Mouse (Mus musculus) limb, embryonic 10.5 days (tissue): ENCODE data around the gene Otud3. TPM values are rescaled to one million over a fixed set of nuclear protein-coding genes. Genes with fewer than 3 reads are reported as not detected.
"Not testable (repeated sequence)": the region's sequence is repeated elsewhere in the genome, so short reads cannot be mapped to it uniquely, and the experiment has no call there.

Experiments
- DNase-seq: peaks from one replicate; pipeline ENCODE4 v3.0.0-alpha.2; 2017; ENCODE audit warnings: low spot score
- H3K27ac ChIP-seq: fragments of 300-500 bp; sonication (generic); 2 replicates; pipeline ENCODE4 v1.5.1; 2016; ENCODE audit warnings: mild to moderate bottlenecking
- H3K27me3 ChIP-seq: fragments of 300-500 bp; sonication (generic); 2 replicates; pipeline ENCODE4 v1.6.1; 2016; ENCODE audit warnings: low read depth, mild to moderate bottlenecking; ENCODE audit not compliant: poor library complexity, severe bottlenecking
- H3K36me3 ChIP-seq: fragments of 300-500 bp; sonication (generic); 2 replicates; pipeline ENCODE4 v1.6.1; 2016; ENCODE audit warnings: mild to moderate bottlenecking, moderate library complexity
- H3K4me1 ChIP-seq: fragments of 300-500 bp; sonication (generic); 2 replicates; pipeline ENCODE4 v1.6.1; 2016
- H3K4me3 ChIP-seq: fragments of 300-500 bp; sonication (generic); 2 replicates; pipeline ENCODE4 v1.5.1; 2016; ENCODE audit warnings: mild to moderate bottlenecking, moderate library complexity
- H3K9me3 ChIP-seq: fragments of 300-500 bp; sonication (generic); replicated peaks from 2 replicates; pipeline ENCODE4 v1.6.1; 2016; ENCODE audit warnings: mild to moderate bottlenecking
- WGBS: fragments of 180-500 bp; shearing (Covaris S2); methylation state at CpG from one replicate; pipeline ENCODE4 v1.1.7; 2016; 5-methylcytosine and 5-hydroxymethylcytosine counted together
- polyA plus RNA-seq: library from polyadenylated mRNA; unstranded; fragments of >200 nt; fragmentation: Nextera tagmentation; extraction: Ambion mirVana; gene quantifications from 2 replicates; pipeline ENCODE4 v1.2.1, GENCODE M21; 2016

Gene Otud3
- polyA plus RNA-seq, 1 experiment from 2014 or later = 3.8 TPM

DNA sequence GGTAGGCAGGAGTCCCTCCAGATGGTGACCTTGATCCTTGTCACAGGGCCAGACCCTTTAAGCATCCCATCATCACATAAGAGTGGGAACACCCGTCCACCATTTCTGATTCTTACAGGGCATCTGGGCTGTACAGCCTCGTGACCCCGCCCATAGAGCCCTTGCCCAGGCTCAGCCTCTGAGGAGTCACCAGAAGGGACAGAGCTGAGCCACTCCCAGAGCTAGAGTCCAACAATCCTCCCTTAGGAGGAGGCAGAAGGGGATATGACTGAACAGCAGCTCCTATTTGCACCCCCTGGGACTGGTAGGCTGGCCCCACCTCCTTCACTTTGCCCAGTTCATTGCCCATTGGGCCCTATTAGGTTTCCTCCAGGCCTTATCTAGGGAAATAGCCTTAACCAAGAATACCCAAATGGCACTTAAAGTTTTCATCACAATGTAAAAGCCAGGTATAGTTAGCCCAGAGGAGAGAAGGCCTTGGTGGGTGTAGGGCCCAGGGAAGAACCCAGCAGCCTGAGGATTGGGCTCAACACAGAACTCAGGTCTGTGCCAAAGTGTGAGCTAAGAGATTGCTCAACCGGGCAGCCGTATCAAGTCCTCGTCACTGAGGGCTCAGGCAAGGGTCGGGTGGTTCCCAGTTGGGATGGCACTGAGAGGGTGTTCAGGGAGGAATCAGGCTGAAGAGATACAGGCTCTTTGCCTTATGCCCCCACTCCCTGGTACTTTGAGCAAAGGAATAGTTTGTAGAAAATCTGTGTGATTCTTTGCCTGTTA is 32.7 kb downstream of the Otud3 start:
- Histone ChIP-seq H3K9me3 (no peaks in the 10 kb centered on the region), H3K36me3 (no peaks in the 10 kb centered on the region), H3K4me3 (no peak overlapping the region), H3K4me1 (peaks cover 34% of the 10 kb centered on the region), H3K27ac (no peak overlapping the region), H3K27me3 (peaks cover 18% of the 10 kb centered on the region)
- WGBS = 89% methylated on average over 7 of the region's 7 CpGs
- no peak for DNase-seq

DNA sequence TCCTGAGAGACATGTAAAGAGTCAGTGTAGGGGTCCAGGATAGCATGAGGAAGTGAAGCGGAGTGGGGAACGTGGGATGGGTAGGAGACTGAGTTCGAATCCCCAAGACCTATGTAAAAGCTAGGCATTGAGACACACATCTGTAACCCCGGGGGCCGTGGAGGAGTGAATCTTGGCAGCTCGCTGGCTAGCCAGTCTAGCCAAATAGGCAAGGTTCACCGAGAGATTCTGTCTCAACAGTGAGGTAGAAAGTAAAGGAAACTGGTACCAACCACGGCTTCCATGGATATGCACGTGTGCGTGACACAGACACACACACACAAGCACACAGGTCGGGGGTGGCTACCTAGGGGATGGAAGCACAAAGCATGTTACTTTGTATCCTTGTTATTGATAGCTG is 33.9 kb downstream of the Otud3 start:
- 88% methylated on average over 11 of the region's 11 CpGs for WGBS
- H3K36me3 ChIP-seq = no peaks in the 10 kb centered on the region
- no peak for DNase-seq
- H3K27ac ChIP-seq = no peak overlapping the region
- peaks cover 18% of the 10 kb centered on the region for H3K27me3 ChIP-seq
- no peaks in the 10 kb centered on the region for H3K9me3 ChIP-seq
- H3K4me1 ChIP-seq = peaks cover 34% of the 10 kb centered on the region
- H3K4me3 ChIP-seq = no peak overlapping the region

DNA sequence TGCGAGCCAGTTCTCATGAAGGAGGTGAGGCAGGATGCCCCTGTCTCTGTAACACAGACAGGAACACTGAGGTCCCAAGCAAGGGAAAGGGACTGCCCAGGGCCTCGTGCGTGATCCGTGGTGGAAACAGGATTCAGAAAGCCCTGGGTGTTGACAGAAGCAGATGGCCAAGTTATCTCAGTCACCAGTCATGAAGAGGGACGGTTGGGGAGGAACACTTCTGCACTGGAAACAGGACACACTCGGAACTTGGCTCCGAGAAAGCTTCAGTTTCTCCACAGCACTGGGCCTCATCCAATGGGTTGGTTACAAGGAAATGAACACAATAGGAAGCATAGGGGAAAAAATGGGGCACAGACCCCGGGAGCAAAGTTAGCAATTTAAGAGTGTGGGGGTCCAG is 35.0 kb downstream of the Otud3 start:
- 47% methylated on average over 8 of the region's 8 CpGs for WGBS
- no peak overlapping the region for H3K4me3 ChIP-seq
- peaks cover 34% of the 10 kb centered on the region for H3K4me1 ChIP-seq
- peaks cover 18% of the 10 kb centered on the region for H3K27me3 ChIP-seq
- DNase-seq = no peak
- no peaks in the 10 kb centered on the region for H3K36me3 ChIP-seq
- H3K27ac ChIP-seq = peak overlapping the region; percentile 5; the same call in 1 of the 2 replicates
- no peaks in the 10 kb centered on the region for H3K9me3 ChIP-seq

DNA sequence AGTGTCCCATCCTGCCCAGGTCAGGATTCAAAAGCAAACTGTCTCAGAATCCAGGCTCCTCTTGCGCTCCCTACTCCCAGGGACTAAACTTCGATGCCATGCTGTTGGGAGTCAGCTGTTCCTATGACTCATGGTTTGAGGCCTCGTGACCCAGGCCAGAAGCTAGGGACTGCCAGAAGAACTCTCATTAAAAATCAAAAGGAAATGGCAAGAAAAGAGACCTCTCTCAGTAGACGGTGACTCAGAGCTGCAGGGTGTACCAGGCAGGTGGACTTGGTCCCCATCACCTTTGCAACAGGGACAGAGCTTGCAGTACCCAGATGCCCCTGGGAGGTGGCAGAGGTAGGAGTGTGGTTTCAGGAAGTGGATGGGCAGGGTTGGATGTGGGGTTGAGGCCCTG is 36.0 kb downstream of the Otud3 start, which contains the start of gene Pla2g2e:
Gene Pla2g2e (plus strand): TSS at position 212 of the 400 bp plus-strand sequence.
- no peak for DNase-seq
- H3K36me3 ChIP-seq = no peaks in the 10 kb centered on the region
- H3K27ac ChIP-seq = peak within 1 kb of the TSS; percentile 5; the same call in 1 of the 2 replicates
- H3K9me3 ChIP-seq = no peaks in the 10 kb centered on the region
- H3K4me1 ChIP-seq = peaks cover 34% of the 10 kb centered on the region
- H3K27me3 ChIP-seq = peaks cover 18% of the 10 kb centered on the region
- 86% methylated on average over 4 of the region's 4 CpGs for WGBS
- H3K4me3 ChIP-seq = no peak within 1 kb of the TSS

DNA sequence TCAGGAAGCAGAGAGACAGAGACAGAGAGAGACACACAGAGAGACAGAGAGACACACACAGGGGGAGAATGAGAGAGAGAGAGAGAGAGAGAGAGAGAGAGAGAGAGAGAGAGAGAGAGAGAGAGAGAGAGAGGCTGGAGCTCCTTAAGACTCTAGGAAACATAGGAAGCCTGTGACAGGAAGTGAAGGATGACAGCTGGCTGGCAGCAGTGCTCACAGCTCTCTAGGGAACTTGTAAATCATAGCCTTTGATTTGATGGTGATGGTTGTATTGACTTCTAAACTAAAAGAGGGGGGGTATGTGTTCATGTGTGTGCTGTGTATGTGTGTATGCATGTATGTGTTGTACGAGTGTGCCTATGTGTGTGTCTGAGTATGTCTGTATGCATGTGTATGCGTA is 37.8 kb downstream of the Otud3 start:
- no peak overlapping the region for H3K27ac ChIP-seq
- 95% methylated on average over 2 of the region's 2 CpGs for WGBS
- H3K4me1 ChIP-seq = peaks cover 22% of the 10 kb centered on the region
- DNase-seq = no peak
- no peaks in the 10 kb centered on the region for H3K36me3 ChIP-seq
- no peaks in the 10 kb centered on the region for H3K9me3 ChIP-seq
- no peak overlapping the region for H3K4me3 ChIP-seq
- H3K27me3 ChIP-seq = peaks cover 3% of the 10 kb centered on the region; the same call in 1 of the 2 replicates

DNA sequence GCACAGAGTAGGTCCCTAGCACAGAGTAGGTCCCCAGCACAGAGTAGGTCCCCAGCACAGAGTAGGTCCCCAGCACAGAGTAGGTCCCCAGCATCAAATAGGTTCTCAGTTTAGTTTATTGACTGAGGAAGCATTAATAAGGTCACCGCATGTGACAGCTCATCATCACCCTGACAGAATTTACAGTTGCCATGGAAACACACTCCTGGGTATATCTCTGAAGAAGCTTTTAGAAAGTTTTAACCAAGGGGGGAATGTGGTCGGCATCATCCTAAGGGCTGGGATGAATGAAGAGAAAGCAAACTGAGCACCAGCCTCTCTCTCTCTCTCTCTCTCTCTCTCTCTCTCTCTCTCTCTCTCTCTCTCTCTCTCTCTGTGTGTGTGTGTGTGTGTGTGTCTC is 38.5 kb downstream of the Otud3 start:
- not testable (repeated sequence) for H3K27me3 ChIP-seq, DNase-seq, H3K27ac ChIP-seq, H3K36me3 ChIP-seq, H3K4me3 ChIP-seq, H3K9me3 ChIP-seq
- whole genome bisulfite sequencing = 84% methylated on average over 2 of the region's 2 CpGs
- peaks cover 22% of the 10 kb centered on the region for H3K4me1 ChIP-seq

DNA sequence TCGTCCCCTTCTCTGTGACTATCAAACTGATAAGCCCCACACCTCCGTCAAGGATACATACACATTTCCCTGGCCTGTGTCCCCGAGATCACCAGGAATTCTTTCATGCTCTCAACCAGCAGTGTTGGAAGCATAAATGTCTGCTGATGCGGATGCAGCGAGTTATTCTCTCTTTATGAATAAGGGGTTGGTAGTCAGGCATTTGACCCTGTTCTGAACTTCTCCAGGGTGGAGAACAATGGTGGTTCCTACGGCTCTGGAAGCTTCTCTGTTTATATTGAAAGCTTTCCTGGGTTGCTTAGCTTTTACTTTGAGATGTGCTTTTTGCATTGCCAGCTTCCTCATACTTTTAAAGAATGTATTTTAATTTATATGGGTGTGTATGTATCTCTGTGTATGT is 39.9 kb downstream of the Otud3 start, which contains the start of gene Gm13030:
Gene Gm13030 (minus strand): TSS at position 101 of the 400 bp plus-strand sequence.
- H3K27me3 ChIP-seq = no peaks in the 10 kb centered on the region
- DNase-seq = no peak
- 94% methylated on average over 6 of the region's 6 CpGs for WGBS
- H3K9me3 ChIP-seq = no peaks in the 10 kb centered on the region
- H3K4me3 ChIP-seq = no peak within 1 kb of the TSS
- H3K27ac ChIP-seq = no peak within 1 kb of the TSS
- H3K4me1 ChIP-seq = peaks cover 11% of the 10 kb centered on the region
- no peaks in the 10 kb centered on the region for H3K36me3 ChIP-seq

DNA sequence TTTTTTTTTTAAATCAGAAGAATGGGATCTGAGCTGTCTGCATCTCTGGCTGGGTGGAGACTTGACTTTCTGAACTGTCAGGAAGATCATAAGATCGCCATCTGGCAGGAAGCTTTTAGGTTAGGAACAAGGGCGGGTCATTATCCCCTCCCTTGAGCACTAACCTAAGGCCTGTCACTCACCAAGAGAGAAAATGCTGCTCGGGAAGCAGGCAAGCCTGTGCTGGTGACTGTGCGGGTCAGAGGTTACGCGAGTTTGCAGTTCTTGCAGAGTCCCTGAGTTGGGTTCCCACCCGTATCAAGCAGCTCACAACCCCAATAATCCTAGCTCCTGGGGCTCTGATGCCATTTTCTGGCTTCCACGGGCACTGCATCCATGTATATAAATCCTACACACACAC is 45.1 kb downstream of the Otud3 start:
- no peak overlapping the region for H3K27ac ChIP-seq
- DNase-seq = no peak
- H3K9me3 ChIP-seq = no peaks in the 10 kb centered on the region
- no peak overlapping the region for H3K4me3 ChIP-seq
- peaks cover 6% of the 10 kb centered on the region for H3K4me1 ChIP-seq
- H3K27me3 ChIP-seq = no peaks in the 10 kb centered on the region
- no peaks in the 10 kb centered on the region for H3K36me3 ChIP-seq
- WGBS = 40% methylated on average over 8 of the region's 8 CpGs

DNA sequence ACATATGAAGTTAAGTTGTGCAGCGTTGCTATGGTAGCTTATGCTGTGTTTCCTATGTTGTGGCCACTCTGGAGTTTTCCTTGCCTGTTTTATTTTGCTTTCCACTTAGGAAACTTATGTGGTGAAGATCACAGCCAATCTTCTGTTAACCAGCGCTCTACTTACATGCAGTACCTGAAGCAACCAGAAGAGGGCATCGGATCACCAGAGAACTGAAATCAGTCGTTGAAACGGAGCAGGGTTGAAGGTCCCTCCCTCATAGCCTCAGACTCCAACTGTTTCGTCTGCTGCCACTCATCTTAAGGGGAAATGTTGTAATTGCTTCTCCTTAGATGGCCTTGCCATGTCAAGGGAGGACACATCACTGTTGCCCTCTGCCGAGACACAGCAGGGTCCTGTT is 47.3 kb downstream of the Otud3 start:
- 12% methylated on average over 7 of the region's 7 CpGs for WGBS
- peaks cover 6% of the 10 kb centered on the region for H3K4me1 ChIP-seq
- peak; percentile 80 for DNase-seq
- H3K27me3 ChIP-seq = 0 out of 2 replicates have a peak, but pooled peaks cover 2% of the 10 kb centered on the region
- no peaks in the 10 kb centered on the region for H3K36me3 ChIP-seq
- H3K9me3 ChIP-seq = no peaks in the 10 kb centered on the region
- no peak overlapping the region for H3K4me3 ChIP-seq
- no peak overlapping the region for H3K27ac ChIP-seq

DNA sequence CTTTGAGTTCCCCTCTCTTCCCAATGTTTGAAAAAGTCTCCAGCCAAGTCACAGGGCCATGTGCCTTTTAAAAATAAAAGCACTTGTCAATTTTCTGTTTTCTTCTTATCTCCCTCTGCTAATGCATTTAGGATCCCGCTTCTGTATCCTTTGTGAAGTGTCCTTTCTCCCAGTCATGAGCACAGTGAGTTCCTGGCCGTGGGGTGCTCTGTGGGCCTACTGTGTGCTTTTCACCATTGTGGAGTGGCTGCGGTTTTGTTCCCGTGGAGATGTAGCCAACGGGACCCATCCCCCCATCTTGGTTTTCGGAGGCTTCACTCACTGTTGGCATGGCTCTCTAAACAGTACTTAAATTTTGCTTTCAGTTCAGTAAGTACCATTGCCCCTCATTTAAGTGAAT is 47.8 kb downstream of the Otud3 start:
- WGBS = 71% methylated on average over 6 of the region's 6 CpGs

DNA sequence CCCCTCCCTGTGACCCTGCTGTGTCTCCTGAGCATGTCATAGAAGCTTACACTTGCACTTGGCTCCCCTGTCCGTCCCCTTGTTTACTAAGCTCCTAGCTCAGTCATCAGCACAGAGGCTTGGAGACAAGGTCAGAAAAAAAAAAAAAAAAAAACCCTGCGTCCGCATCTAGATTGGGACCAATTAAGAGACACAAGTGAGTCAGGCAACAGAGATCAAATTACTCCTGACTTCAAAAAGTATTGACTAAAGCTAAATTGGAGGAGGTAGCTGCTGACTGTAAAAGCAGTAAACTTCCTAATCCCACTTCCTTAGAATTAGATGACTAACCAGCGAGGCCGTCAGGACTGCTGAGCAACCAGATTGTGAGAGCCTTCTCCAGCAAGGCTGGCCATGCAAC is 48.7 kb downstream of the Otud3 start:
- H3K27ac ChIP-seq = no peak overlapping the region
- H3K36me3 ChIP-seq = no peaks in the 10 kb centered on the region
- no peaks in the 10 kb centered on the region for H3K9me3 ChIP-seq
- H3K27me3 ChIP-seq = 0 out of 2 replicates have a peak, but pooled peaks cover 8% of the 10 kb centered on the region
- H3K4me1 ChIP-seq = peaks cover 8% of the 10 kb centered on the region
- 24% methylated on average over 5 of the region's 5 CpGs for WGBS
- DNase-seq = no peak
- no peak overlapping the region for H3K4me3 ChIP-seq

More for the DNA sequence above, 47.8 kb downstream of the Otud3 start:
- Histone ChIP-seq H3K36me3 (no peaks in the 10 kb centered on the region), H3K4me3 (no peak overlapping the region), H3K9me3 (no peaks in the 10 kb centered on the region), H3K27ac (no peak overlapping the region), H3K27me3 (0 out of 2 replicates have a peak, but pooled peaks cover 6% of the 10 kb centered on the region), H3K4me1 (peaks cover 6% of the 10 kb centered on the region)
- DNase-seq = no peak

DNA sequence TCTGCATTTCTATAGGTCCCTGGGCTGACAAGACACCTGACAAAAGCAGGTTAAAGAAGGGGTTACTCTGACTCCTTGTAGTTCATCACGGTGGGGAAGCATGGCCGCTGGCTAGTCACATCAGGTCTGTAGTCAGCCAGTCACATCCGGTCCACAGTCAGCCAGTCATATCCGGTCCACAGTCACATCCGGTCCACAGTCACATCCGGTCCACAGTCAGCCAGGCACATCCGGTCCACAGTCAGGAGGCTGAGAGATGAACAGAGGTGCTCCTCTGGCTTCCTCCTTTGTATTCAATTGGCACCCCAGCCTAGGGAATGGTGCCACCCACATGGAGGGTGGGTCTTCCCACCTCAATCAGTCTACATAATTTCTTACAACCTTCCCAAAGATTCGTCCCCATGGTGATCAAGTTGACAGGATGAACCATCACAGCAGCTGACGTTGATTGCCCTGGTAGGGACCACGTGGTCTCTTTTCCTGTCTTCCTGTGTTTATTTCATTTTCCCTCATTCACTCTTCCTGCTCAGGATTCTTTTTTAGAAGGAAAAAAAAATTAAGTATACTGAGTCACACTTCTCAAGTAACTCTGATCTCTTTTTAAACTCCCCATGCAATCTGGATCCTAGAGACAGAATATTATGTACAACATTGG is 50.3 kb downstream of the Otud3 start, which contains the start of gene Pla2g5:
Gene Pla2g5 (minus strand): TSS at position 139 of the 655 bp plus-strand sequence.
- no peaks in the 10 kb centered on the region for H3K36me3 ChIP-seq
- WGBS = 78% methylated on average over 10 of the region's 10 CpGs
- no peaks in the 10 kb centered on the region for H3K9me3 ChIP-seq
- H3K4me1 ChIP-seq = peaks cover 19% of the 10 kb centered on the region
- DNase-seq = no peak
- no peak within 1 kb of the TSS for H3K4me3 ChIP-seq
- no peak within 1 kb of the TSS for H3K27ac ChIP-seq
- 0 out of 2 replicates have a peak, but pooled peaks cover 11% of the 10 kb centered on the region for H3K27me3 ChIP-seq

DNA sequence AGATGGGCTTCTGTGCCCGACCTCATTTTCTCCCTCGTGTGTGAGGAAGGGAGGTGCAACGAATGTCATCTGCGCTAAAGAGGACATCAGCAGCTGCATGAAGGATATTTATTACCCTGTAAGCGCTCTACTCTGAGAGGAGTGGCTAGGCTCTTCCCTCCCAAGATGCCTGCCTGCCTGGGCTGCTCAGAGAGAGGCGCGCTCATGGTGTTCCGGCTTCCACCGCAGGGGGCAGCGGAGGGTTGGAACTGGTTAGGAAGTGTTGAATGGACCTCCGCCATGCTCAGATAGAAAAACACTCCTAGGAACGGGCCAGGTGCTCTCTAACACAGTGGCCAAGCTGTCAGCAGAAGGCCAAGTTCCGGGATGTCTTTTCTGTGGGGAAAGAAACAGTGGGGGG is 54.0 kb downstream of the Otud3 start:
- peak; percentile 86 for DNase-seq
- H3K27me3 ChIP-seq = 0 out of 2 replicates have a peak, but pooled peaks cover 11% of the 10 kb centered on the region
- 0 out of 2 replicates have a peak overlapping the region, but pooled peaks have one; percentile 25 for H3K27ac ChIP-seq
- no peaks in the 10 kb centered on the region for H3K9me3 ChIP-seq
- no peaks in the 10 kb centered on the region for H3K36me3 ChIP-seq
- peaks cover 16% of the 10 kb centered on the region for H3K4me1 ChIP-seq
- H3K4me3 ChIP-seq = peak overlapping the region; percentile 41
- 5% methylated on average over 13 of the region's 13 CpGs for WGBS
